Mouse (Mus musculus) thymus, postnatal 25 days (tissue): ENCODE results near the gene BC024063.
"Not testable (repeated sequence)": the region's sequence is repeated elsewhere in the genome, so short reads cannot be mapped to it uniquely, and the experiment has no call there.

Experiments used
- DNase-seq: peaks from one replicate; pipeline ENCODE4 v3.0.0; 2022

Gene BC024063

DNA sequence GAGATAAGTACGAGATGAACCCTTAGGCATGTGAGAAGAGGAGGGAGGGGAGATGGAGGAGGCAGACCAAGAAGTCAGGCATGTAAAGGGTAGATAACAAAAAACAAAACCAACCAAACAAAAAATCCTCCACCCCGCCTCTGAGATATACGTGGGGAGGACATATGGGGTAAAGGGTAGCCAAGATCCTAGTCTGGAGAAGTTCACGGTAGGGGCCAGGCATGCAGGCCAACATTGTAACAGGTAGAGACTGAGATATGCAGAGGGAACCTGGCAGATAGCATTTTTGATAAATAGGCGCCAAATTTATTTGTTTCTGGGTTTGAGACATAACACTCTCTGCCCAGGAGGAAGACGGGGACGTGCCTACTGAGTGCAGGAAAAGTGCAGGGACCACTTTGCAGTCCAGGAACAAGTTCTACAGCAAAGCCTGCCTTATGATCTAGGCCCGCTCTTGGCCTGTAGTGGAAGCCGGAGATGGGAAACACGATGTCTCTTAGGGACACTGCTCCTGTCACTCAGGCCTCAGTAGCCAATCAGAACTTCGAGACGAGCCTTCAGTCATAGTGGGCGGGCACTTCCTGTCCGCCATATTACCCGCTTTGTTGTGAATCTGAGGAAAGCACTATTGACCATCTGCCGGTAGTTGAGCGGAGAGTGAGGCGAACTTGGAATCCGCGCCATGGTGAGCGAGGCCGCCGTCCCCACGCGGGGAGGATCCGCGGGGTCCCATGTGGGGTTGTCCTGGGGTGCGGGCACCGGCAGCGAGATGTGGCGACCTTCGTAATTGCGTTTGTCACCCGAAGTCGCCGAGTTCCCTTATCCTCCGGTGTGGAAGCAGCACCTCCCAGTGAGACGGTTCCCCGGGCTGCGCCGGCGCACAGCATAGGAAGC lies at the start of gene BC024063:
BC024063 (plus strand) TSS at position 626 of the 894 bp plus-strand sequence.
- peak; percentile 51 for DNase-seq

DNA sequence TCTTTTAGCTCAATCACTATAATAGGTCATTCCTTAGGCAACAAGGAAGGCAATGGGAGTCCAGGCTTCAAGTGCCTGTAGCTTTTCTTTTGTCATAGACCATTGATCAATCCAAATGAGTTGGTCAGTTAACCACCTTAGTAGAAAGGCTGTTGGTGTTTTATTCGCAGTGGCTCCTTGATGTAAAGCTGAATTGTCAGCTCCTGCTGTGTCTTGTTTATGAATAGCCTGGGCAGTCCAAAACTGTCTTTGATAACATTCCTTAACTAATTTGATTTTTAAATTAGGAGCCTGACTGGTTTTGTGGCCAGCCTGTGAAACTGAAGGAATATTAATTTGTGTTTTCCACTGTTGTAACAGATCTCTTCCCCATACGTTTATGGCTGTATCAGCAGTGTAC lies 41.0 kb upstream of the BC024063 start:
- DNase-seq: no peak

DNA sequence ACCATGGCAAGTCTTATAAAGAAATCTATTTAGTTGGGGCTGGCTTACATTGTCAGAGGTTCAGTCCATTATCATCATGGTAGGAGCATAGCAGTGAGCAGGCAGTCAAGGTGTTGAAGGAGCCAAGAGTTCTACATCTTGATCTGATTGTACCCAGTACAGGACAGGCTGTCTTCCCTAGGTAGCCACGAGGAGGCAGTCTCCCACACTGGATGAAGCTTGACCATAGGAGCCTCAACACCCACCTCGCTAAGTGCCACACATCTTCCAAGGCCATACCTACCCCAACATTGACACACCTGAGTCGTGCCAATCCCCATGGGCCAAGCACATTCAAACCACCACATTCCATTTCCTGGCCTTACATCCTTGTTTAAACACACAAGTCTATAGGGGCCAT lies 36.5 kb upstream of the BC024063 start:
- DNase-seq: no peak

DNA sequence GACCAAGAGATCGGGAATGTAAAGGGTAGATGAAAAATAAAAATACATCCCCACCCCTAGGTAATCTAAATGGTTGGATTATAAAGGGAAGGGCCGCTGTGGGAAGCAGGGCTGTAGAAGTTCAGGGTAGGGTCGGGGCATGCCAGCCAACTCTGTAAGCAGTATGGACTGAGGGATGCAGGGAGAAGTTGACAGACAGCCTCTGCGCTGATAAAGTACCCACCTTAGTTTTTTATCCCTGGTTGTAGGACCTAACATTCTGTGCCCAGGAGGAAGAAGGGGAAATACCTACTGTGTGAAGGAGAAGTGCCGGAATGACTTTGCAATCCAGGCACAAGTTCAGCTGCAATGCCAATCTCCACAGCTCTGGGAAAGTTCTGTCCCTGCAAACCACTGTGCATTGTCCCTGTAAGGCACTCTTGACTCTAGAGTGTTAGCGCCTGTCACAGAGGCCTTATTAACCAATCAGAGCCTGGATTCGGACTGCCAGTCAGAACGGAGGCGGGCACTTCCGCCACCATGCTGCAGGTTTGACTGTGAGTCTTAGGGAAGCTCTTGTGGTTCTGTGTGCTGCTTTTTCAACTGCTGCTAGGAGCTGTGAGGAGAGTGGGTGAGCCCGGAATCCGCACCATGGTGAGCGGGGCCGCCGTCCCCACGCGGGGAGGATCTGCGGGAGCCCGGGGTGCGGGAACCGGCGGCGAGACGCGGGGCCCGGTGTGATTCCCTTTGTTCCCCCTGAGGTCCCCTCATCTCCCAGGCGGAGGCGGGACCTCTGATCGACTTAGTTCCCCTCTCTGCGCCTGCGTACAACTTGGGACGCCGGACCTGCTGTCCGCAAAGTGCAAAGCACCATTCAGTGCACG lies 35.3 kb upstream of the BC024063 start, which contains the start of gene Zfp873:
Zfp873 (plus strand) TSS at position 527 of the 863 bp plus-strand sequence.
- DNase-seq: peak; percentile 93

DNA sequence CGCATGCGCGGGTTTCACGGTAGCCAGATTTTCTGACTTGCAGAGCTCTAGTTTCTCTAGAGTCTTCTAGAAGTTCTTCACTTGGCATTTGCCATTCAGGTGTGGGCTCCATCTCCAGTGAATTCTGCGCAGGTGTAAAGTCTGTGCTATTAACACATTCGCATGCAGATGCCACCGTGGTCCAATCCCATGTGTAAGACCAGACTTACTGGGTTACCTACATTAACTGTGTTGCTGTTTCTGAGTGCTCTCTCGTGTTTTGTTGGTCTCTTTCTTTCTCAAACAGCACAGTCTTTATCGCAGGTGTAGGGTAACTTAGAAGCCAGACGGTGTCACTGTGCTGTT lies 34.7 kb upstream of the BC024063 start:
- not testable (repeated sequence) for DNase-seq

DNA sequence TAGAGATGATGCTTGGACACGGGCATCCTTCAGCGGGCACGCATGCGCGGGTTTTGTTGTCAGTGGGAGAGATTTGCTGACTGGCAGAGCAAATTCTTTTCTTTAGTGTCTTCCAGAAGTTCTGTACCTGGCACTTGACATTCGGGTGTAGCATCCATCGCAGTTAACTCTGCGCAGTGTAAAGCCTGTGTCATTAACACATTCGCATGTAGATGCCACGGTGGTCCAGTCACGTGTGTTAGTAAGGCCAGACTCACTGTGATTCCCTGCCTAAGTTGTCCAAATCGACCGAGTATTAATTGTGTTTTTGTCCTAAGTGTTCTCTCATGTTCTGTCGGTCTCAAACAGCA lies 444 bp downstream of the BC024063 start:
- not testable (repeated sequence) for DNase-seq

DNA sequence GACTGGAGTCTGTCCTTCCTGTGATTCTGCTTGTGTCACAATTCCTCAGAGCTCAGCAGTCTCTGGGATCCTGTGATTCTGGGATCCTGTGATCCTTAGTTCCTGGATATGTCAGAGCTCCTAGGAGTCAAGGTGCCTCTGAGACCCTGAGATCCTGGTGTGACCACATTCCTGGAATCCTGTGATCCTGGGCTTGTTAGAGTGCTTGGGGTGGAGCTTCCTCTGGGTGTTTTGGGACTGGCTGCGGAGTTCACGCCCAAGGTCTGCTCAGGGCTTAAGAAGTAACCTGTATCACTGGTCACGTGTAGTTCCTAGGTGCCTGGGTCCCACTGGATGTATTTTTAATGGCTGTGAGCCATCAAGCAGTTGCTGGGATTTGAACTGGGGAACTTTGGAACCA lies 34.1 kb downstream of the BC024063 start:
- DNase-seq: no peak

DNA sequence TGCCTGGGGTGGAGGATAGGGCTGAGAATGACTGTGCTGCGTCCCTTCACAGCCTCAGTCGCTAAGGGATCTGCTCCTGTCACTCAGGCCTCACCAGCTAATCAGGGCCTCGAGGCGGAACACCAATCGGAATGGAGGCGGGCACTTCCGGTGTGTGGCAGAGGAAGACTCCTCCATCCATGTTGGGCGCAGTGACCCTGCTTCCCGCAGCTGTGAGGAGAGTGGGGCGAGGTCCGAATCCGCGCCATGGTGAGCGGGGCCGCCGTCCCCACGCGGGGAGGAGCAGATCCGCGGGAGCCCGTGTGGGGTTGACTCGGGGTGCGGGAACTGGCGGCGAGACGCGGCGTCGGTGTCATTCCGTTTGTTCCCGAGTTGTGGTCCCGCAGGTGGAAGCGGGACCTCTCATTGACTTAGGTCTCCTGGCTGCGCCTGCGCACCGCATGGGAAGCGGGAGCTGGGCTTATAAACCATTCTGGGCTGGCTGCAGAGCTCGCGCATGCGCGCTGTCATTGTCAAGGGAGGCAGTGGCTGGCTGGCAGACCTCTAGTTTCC lies 44.8 kb downstream of the BC024063 start, which contains the start of gene AU041133:
AU041133 (plus strand) TSS at position 164 of the 552 bp plus-strand sequence.
- peak; percentile 86 for DNase-seq

DNA sequence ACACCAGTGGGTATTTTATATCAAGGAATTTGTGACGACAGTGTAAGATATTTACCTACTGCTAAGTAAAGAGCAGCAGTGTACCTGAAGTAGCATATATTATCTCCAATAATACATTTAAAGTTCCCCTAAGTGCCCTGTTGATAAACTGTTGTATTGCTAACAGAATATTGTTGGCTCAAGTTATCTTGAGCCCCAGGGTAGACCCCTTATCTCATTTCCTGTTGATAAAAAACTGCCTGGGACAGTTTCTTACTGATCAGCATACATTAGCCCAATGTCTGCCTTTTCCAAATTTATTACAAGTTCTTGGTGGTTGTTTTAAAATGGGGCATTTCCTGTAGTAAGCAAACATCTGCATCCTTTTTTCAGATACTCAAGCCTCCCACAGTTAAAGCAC lies 62.1 kb downstream of the BC024063 start:
- no peak for DNase-seq

DNA sequence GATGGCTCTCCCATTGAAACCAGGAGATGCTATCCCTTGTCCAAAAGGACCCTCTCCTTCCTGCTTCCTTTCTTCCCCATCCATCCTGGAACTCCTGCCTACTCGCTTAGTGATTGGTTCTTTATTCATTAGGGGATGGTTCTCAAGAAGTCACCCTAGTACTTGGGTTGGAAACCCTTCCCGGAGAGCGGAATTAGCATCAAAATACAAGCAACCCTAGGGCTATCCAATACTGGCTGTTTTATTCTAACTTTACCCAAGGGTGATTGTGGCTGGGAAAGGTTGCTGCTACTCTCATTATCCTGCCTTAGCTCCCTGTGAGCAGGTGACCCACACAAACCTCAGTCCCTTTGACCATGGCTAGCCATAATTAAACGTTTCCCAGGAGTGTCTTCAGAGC lies 64.4 kb downstream of the BC024063 start:
- DNase-seq: no peak
